In genomic region chr5:106083786-106084185, GRCm38 (mm10) we compare ENCODE assay signal across 22 mouse cellular contexts.
DNase-seq lines count a peak whose midpoint lies in the region; ATAC-seq lines count a peak whose summit lies in the region.
"Had no signal": no experiment of that assay in that cellular context is flagged by ENCODE, and none has a peak within 500 bp of the region (broad histone marks: within the 10 kb centered on the region; RNA-seq: fewer than 3 reads in every experiment).

No protein-coding gene starts in this region.

- H3K36me3 ChIP-seq in heart, embryonic 10.5 days: no peaks in the 10 kb centered on the region
- no peaks in the 10 kb centered on the region for H3K36me3 ChIP-seq in hindbrain, embryonic 10.5 days
- no peaks in the 10 kb centered on the region for H3K36me3 ChIP-seq in liver, embryonic 11.5 days (ENCODE audit: control insufficient read depth, insufficient read depth, low read length)
- H3K36me3 ChIP-seq: embryonic facial prominence, embryonic 10.5 days; embryonic facial prominence, embryonic 12.5 days; forebrain, embryonic 15.5 days; G1E had no signal

- no peaks in the 10 kb centered on the region for H3K4me1 ChIP-seq in heart, embryonic 10.5 days
- H3K4me1 ChIP-seq in hindbrain, embryonic 10.5 days (replicated peaks): no peaks in the 10 kb centered on the region; the same call in 1 of the 2 replicates
- H3K4me1 ChIP-seq in liver, embryonic 11.5 days (replicated peaks; ENCODE audit: control insufficient read depth, insufficient read depth, low read length): no peaks in the 10 kb centered on the region
- H3K4me1 ChIP-seq: embryonic facial prominence, embryonic 12.5 days; forebrain, embryonic 13.5 days had no signal

- no peak overlapping the region for H3K4me2 ChIP-seq in liver, embryonic 11.5 days
- H3K4me2 ChIP-seq: embryonic facial prominence, embryonic 12.5 days; forebrain, embryonic 13.5 days; forebrain, embryonic 15.5 days had no signal

- no peak overlapping the region for H3K27ac ChIP-seq in heart, embryonic 10.5 days
- H3K27ac ChIP-seq in hindbrain, embryonic 10.5 days: no peak overlapping the region
- no peak overlapping the region for H3K27ac ChIP-seq in liver, embryonic 11.5 days (ENCODE audit: low read depth, low read length)
- H3K27ac ChIP-seq: embryonic facial prominence, embryonic 10.5 days; embryonic facial prominence, embryonic 12.5 days; forebrain, embryonic 13.5 days; forebrain, embryonic 15.5 days had no signal

- no peak overlapping the region for H3K4me3 ChIP-seq in heart, embryonic 10.5 days
- no peak overlapping the region for H3K4me3 ChIP-seq in hindbrain, embryonic 10.5 days
- no peak overlapping the region for H3K4me3 ChIP-seq in liver, embryonic 11.5 days (ENCODE audit: low read depth, low read length)
- H3K4me3 ChIP-seq: embryonic facial prominence, embryonic 10.5 days; embryonic facial prominence, embryonic 12.5 days; forebrain, embryonic 13.5 days; forebrain, embryonic 15.5 days had no signal

- H3K9me3 ChIP-seq in heart, embryonic 10.5 days: 0 out of 2 replicates have a peak, but pooled peaks cover 3% of the 10 kb centered on the region
- H3K9me3 ChIP-seq in hindbrain, embryonic 10.5 days: peaks cover 9% of the 10 kb centered on the region
- H3K9me3 ChIP-seq in liver, embryonic 11.5 days (ENCODE audit: control insufficient read depth, low read length): no peaks in the 10 kb centered on the region
- H3K9me3 ChIP-seq: forebrain, embryonic 13.5 days; forebrain, embryonic 15.5 days had no signal

- DNase-seq in heart, embryonic 10.5 days (ENCODE audit: low spot score): peak; percentile 54
- DNase-seq in heart, postnatal 4 days: no peak
- DNase-seq in ES-CJ7 (ENCODE audit: low read depth, low spot score) (peak; percentile 27), R1 (ENCODE audit: low read depth, low spot score) (peak; percentile 38)
- no peak for DNase-seq in hindbrain, embryonic 10.5 days (ENCODE audit: low spot score)
- no peak for DNase-seq in liver, embryonic 11.5 days (ENCODE audit: low spot score)
- DNase-seq: adrenal gland, adult 8-10 months; adrenal gland, postnatal 14 days; adrenal gland, postnatal 36 days; cerebellum, adult 11-12 months; cerebellum, adult 2 months; cerebellum, adult 9-10 months; cerebellum, postnatal 10 days; cerebellum, postnatal 25 days; forebrain, postnatal 0 days had no signal

- ATAC-seq in liver, embryonic 11.5 days (replicated peaks; ENCODE audit: low FRiP score): no peak
- ATAC-seq: activated CD4-positive, CD25-positive, alpha-beta regulatory T cell, adult 4 months; forebrain, embryonic 13.5 days; forebrain, embryonic 15.5 days; forebrain, postnatal 0 days; Patski had no signal

- no peaks in the 10 kb centered on the region for H3K27me3 ChIP-seq in heart, embryonic 10.5 days (ENCODE audit: insufficient read depth, poor library complexity, severe bottlenecking)
- H3K27me3 ChIP-seq in hindbrain, embryonic 10.5 days (ENCODE audit: insufficient read depth, poor library complexity, severe bottlenecking): no peaks in the 10 kb centered on the region
- H3K27me3 ChIP-seq in liver, embryonic 11.5 days (replicated peaks; ENCODE audit: control insufficient read depth, insufficient read depth, low read length): no peaks in the 10 kb centered on the region
- H3K27me3 ChIP-seq: embryonic facial prominence, embryonic 12.5 days; forebrain, embryonic 13.5 days; forebrain, embryonic 15.5 days had no signal

- H3K9ac ChIP-seq in liver, embryonic 11.5 days (ENCODE audit: low read depth, low read length): no peak overlapping the region
- H3K9ac ChIP-seq: embryonic facial prominence, embryonic 12.5 days; forebrain, embryonic 13.5 days; forebrain, embryonic 15.5 days; forebrain, postnatal 0 days had no signal

- WGBS in heart, embryonic 10.5 days: 78% methylated on average over 4 of the region's 4 CpGs
- WGBS in hindbrain, embryonic 10.5 days: 83% methylated on average over 4 of the region's 4 CpGs
- 80% methylated on average over 4 of the region's 4 CpGs for WGBS in liver, embryonic 11.5 days

Comparison
In these comparisons a context has a peak if more than half of its experiments do, and no peak if none do; other contexts are left out.
1. DNase-seq: peak in heart, embryonic 10.5 days (single experiment), ES-CJ7 (single experiment) and R1 (single experiment); none in heart, postnatal 4 days (single experiment), hindbrain, embryonic 10.5 days (single experiment) and liver, embryonic 11.5 days (single experiment).